Mouse (Mus musculus): ENCODE results near the gene Ccz1. TPM values are rescaled to one million over a fixed set of nuclear protein-coding genes. Genes with fewer than 3 reads are reported as not detected.

The Ccz1 gene
- polyA plus RNA-seq (2014; fragmentation: Illumina TruSeq; extraction: RNeasy Lipid Tissue Mini Kit (QIAGEN cat#74804); ENCODE audit: low read depth, low replicate concordance), result 156 TPM

DNA sequence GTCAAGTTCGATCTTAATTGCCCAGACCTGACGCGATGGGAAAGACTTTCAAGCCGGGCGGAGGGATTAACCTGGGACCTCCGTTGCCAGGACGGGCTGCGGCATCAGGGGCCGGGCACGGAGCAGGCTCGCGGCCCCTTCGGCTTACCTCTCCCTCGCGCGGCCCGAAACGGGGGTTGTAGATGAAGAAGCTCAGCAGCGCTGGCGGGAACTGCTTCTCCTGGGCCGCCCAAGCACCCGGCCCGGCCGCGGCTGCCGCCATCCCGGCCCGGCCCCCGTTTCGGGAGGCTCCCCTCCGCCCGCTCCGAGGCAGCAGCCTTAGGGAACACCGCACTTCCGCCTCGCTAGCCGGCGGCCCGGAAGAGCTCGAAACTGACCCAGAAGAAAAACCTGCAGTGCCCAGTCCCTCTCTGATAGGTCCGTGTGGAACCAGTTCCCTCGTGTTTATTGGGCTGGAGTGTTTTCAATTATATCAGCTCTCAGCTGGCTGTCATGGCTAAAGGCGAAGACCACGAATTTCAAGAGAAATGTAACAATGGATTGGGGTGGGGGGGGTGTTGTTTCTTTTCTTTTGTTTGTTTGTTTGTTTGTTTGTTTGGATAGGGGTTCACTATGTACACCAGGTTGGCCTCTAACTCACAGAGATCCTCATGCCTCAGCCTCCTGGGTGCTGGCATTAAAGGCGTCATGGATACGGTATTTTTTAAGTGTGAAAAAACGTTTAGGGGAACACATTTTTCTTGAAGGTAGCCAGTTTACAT lies at the start of gene Ccz1:
TSS of gene Ccz1 (minus strand) at position 327 of the 761 bp plus-strand sequence.

DNA sequence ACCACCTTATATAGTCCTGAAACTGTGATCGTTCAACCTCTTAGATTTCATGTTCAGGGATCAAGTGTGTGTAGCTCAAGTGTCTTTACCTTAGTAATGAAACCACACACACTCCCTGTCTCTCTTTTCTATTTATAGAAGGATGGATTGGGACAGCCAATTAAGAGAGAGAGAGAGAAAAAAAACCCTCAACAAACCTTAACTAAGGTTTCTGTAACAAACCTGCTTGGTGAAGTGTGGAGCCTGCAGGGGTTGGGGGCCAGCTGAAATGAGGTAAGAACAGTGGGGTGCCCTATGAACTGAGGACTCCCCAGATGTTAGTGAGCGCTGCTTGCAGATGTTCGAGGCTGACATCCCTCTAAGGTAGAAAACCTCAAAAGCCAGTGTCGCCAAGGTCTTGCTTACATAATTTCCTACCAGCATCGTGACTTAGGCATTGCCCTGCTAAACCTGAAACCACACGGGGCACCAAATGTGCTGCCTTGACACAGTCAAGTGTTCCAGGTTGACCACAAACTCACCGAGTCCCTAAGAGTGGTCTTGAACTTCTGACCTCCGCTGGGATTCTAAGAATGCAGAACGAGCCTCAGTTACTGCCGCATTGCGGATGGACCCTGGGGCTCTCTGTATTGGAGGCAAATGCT lies 12.1 kb upstream of the Ccz1 start, which contains the start of gene Ocm:
TSS of gene Ocm (minus strand) at position 51 of the 644 bp plus-strand sequence.

Other genes with a start within 250 kb of the Ccz1 start
- 62.3 TPM for gene Eif2ak1, start 197.1 kb downstream of the Ccz1 start, polyA plus RNA-seq (2014; fragmentation: Illumina TruSeq; extraction: RNeasy Lipid Tissue Mini Kit (QIAGEN cat#74804); ENCODE audit: low read depth, low replicate concordance)
- not detected for gene Ankrd61, start 117.2 kb downstream of the Ccz1 start, polyA plus RNA-seq (2014; fragmentation: Illumina TruSeq; extraction: RNeasy Lipid Tissue Mini Kit (QIAGEN cat#74804); ENCODE audit: low read depth, low replicate concordance)
- gene Aimp2, start 105.0 kb downstream of the Ccz1 start, polyA plus RNA-seq (2014; fragmentation: Illumina TruSeq; extraction: RNeasy Lipid Tissue Mini Kit (QIAGEN cat#74804); ENCODE audit: low read depth, low replicate concordance), result 7.9 TPM
- 18.7 TPM for gene Pms2, start 104.9 kb downstream of the Ccz1 start, polyA plus RNA-seq (2014; fragmentation: Illumina TruSeq; extraction: RNeasy Lipid Tissue Mini Kit (QIAGEN cat#74804); ENCODE audit: low read depth, low replicate concordance)
- not detected for gene Gm42421, start 86.7 kb downstream of the Ccz1 start, polyA plus RNA-seq (2014; fragmentation: Illumina TruSeq; extraction: RNeasy Lipid Tissue Mini Kit (QIAGEN cat#74804); ENCODE audit: low read depth, low replicate concordance)
- gene Rsph10b, start 81.8 kb downstream of the Ccz1 start, polyA plus RNA-seq (2014; fragmentation: Illumina TruSeq; extraction: RNeasy Lipid Tissue Mini Kit (QIAGEN cat#74804); ENCODE audit: low read depth, low replicate concordance), result 1.2 TPM
- not detected for gene Ocm, start 11.8 kb upstream of the Ccz1 start, polyA plus RNA-seq (2014; fragmentation: Illumina TruSeq; extraction: RNeasy Lipid Tissue Mini Kit (QIAGEN cat#74804); ENCODE audit: low read depth, low replicate concordance)
- 12.8 TPM for gene Lmtk2, start 85.6 kb upstream of the Ccz1 start, polyA plus RNA-seq (2014; fragmentation: Illumina TruSeq; extraction: RNeasy Lipid Tissue Mini Kit (QIAGEN cat#74804); ENCODE audit: low read depth, low replicate concordance)
- gene Bhlha15, start 175.4 kb upstream of the Ccz1 start, polyA plus RNA-seq (2014; fragmentation: Illumina TruSeq; extraction: RNeasy Lipid Tissue Mini Kit (QIAGEN cat#74804); ENCODE audit: low read depth, low replicate concordance), result not detected
- 4.3 TPM for gene Tecpr1, start 208.7 kb upstream of the Ccz1 start, polyA plus RNA-seq (2014; fragmentation: Illumina TruSeq; extraction: RNeasy Lipid Tissue Mini Kit (QIAGEN cat#74804); ENCODE audit: low read depth, low replicate concordance)
- 165 TPM for gene Bri3, start 229.6 kb upstream of the Ccz1 start, polyA plus RNA-seq (2014; fragmentation: Illumina TruSeq; extraction: RNeasy Lipid Tissue Mini Kit (QIAGEN cat#74804); ENCODE audit: low read depth, low replicate concordance)